Mouse (Mus musculus): ENCODE results near the gene Mocs1.

GRCm38 (mm10) chr17:49456334-49456733, 28.2 kb downstream of the Mocs1 start:
- TF ChIP-seq CTCF (IDR thresholded peaks at IDR 0.05; ENCODE audit: extremely low read depth, insufficient read length, insufficient replicate concordance, low read depth, low read length), result no peak
- TF ChIP-seq POLR2A (IDR thresholded peaks at IDR 0.05; ENCODE audit: low read depth, low read length), result no peak
